Mouse (Mus musculus): ENCODE measurements around the gene Zfp758. TPM values are rescaled to one million over a fixed set of nuclear protein-coding genes. Genes with fewer than 3 reads are reported as not detected.
"Not testable (repeated sequence)": the region's sequence is repeated elsewhere in the genome, so short reads cannot be mapped to it uniquely, and the experiment has no call there.

The Zfp758 gene
- 10.9 and 17.3 TPM in 2 replicates for total RNA-seq (2015)
- 14.0 and 15.3 TPM in 2 replicates for total RNA-seq (2017)

DNA sequence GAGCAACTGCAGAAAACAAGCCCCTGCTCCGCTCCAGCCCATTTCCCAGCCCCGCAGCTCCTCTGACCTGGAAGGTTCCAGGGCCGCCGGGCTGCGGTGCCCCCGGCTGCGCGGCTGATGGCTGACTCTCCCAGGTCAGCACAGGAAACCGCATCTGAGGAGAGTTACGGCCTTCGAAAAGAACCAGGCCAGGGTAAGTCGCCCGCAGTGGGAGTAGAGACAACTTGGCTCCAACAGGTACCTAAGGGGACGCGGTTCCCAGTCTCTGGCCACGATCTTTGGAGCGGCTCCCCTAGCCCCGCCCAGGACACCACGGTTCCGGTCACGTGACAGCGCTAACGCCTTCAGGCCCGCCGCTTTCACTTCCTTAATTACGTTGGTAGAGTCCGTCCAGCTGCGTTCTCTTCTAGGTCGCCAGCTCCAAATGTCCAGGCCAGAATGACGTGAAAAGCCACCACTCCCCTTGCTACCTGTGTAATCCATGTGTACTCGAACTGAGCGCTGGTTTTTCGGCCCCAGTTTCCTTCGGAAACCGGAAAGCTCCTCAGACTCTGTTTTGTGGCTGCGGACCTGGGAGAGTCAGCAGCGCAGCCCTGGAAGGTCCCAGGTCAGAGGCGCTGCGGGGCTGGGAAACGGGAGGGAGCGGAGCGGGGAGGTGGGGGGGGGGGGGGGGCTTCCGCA, at the start of gene Zfp758, which contains the start of gene Zfp944:
Gene Zfp758, plus strand, starts transcription at position 353 of the 681 bp plus-strand sequence.
Gene Zfp944, minus strand, starts transcription at position 300 of the 681 bp plus-strand sequence.
- ATAC-seq (ENCODE audit: poor library complexity, severe bottlenecking) = peak; percentile 97

DNA sequence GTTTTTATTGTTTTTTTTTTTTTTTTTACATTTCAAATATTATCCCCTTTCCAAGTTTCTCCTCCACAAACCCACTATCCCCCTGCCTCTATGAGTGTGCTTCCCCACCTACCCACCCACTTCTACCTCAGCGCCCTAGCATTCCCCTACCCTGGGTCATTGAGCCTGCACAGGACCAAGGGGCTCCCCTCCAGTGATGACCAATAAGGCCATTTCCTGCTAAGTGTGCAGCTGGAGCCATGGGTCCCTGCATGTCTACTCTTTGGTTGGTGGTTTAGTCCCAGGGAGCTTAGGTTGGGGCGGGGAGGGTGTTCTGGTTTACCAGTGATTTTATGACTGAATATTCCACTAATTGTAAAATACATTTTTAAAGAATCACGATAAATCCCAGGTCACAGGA, 47.0 kb upstream of the Zfp758 start:
- ATAC-seq (ENCODE audit: poor library complexity, severe bottlenecking) = peak; percentile 38

DNA sequence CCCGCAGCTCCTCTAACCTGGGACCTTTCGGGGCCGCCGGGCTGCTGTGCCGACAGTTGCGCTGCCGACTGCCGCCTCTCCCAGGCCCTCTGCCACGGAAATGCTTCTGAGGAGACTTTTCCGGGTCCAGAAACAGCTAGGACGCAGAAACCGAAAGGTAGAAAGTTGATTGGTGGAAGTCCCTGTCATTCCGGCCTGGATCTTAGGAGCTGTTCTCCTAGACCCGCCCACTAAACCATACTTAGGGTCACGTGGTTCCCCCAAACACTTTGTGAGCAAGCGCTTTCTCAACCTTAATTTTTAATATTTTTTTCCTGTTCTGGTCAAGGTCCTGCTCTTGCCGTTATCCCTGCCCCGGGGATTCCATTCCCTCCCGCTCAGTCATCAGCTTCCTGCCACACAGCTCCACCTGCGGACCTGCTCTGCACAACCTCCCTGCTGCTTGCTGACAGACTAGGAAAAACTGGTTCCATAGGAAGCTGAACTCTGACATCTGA, 46.5 kb upstream of the Zfp758 start, which contains the start of gene CT030661.1:
Gene CT030661.1, minus strand, starts transcription at position 108 of the 497 bp plus-strand sequence.
- ATAC-seq (ENCODE audit: poor library complexity, severe bottlenecking) = peak; percentile 98

DNA sequence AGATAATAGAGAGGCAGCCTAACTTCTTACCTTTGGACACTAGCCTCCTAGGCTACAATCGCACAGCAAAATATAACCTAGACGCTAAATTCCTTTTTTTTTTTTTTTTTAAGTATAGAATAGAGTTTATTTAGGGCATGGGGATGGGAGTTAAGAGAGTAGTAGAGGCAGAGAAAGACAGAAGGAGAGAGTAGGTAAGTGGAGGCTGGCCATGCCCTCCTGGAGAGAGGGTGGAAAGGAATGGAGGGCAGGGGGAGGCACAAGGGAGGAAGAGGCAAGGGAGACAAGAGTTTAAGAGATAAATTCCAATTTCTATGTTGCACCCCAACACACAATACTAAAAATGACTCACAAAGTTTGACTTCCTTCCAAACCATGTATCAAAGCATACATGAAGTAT, 46.0 kb upstream of the Zfp758 start:
- not testable (repeated sequence) for ATAC-seq (ENCODE audit: poor library complexity, severe bottlenecking)

- ATAC-seq (ENCODE audit: poor library complexity, severe bottlenecking) = peak; percentile 97
Observed at GRCm38 (mm10) chr17:22352794-22353193, 8.5 kb upstream of the Zfp758 start.

GRCm38 (mm10) chr17:22360572-22360971, 681 bp upstream of the Zfp758 start:
- ATAC-seq (ENCODE audit: poor library complexity, severe bottlenecking) = peak; percentile 46

- ATAC-seq (ENCODE audit: poor library complexity, severe bottlenecking) = no peak
Observed at GRCm38 (mm10) chr17:22363895-22364294, 2.6 kb downstream of the Zfp758 start.

DNA sequence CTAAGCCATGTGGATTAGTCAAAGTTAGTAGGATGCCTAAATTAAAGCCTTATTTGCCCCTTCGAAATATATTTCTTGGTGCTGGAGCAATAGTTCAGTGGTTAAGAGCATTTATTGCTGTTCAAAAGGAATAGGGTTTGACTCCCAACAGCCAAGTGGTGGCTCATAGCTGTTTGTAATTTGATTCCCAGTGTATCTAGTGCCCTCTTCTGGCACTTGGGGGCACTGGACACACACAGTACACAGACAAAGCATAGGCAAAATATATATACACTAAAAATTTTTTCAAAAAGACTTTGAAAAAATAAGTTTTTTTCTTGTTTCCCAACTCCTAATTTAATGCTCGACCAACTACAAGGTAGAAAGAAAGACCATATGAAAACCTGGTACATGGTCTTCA, 49.5 kb downstream of the Zfp758 start:
- peak; percentile 97 for ATAC-seq (ENCODE audit: poor library complexity, severe bottlenecking)

GRCm38 (mm10) chr17:22417510-22417909, 56.3 kb downstream of the Zfp758 start:
- ATAC-seq (ENCODE audit: poor library complexity, severe bottlenecking) = peak; percentile 99

GRCm38 (mm10) chr17:22423952-22424617, 62.8 kb downstream of the Zfp758 start, which contains the start of gene Zfp946:
Zfp946 (plus strand) TSS chr17:22424222.
- peak; percentile 84 for ATAC-seq (ENCODE audit: poor library complexity, severe bottlenecking)

DNA sequence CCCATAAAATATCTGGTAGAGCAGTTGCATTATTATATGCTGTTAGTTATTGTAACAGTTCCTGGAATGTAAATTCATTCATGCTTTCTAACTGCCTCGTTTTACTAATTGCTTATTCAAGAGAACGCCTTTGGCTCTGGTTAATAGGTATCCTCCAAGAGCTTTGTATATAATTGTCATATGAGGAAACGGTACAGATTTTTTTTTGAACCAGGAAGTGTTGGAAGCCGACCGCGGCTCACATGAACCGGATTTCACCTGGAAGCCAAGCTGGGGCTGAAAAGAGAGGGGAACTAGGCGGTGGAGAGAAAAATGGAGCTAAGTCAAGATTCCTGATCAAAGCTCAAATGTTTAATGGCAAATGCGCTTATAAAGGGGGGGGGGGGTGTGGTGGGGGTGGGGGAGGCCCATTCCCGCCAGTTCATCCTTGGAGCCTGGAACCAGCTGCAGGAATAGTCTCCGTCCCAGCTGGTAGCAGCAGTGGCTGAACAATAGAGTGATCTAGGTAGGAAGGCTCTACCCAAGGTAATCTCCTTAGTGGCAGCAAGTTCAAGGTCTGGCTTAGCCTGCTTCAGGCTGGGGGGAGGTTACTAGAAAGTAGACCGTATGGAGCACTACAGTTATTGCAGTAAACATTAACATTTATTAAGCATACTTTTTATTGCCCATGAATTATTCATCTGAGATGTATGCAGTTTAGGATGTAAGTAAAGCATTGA, 63.5 kb downstream of the Zfp758 start:
- no peak for ATAC-seq (ENCODE audit: poor library complexity, severe bottlenecking)

Other genes with a start within 250 kb of the Zfp758 start
- gene Zfp947, start 195.3 kb upstream of the Zfp758 start, total RNA-seq (2015) = 3.7 and 6.3 TPM in 2 replicates
- gene Zfp947, start 195.3 kb upstream of the Zfp758 start, total RNA-seq (2017) = 3.0 and 4.7 TPM in 2 replicates
- gene Zfp994, start 135.8 kb upstream of the Zfp758 start, total RNA-seq (2015) = 7.6 and 8.4 TPM in 2 replicates
- 7.3 TPM in 2 replicates for gene Zfp994, start 135.8 kb upstream of the Zfp758 start, total RNA-seq (2017)
- gene CT030661.1, start 46.6 kb upstream of the Zfp758 start, total RNA-seq (2015) = 27.7 and 31.4 TPM in 2 replicates
- gene CT030661.1, start 46.6 kb upstream of the Zfp758 start, total RNA-seq (2017) = 16.5 and 21.7 TPM in 2 replicates
- gene Zfp944, start 53 bp upstream of the Zfp758 start, total RNA-seq (2015) = 21.0 and 22.0 TPM in 2 replicates
- gene Zfp944, start 53 bp upstream of the Zfp758 start, total RNA-seq (2017) = 12.2 and 13.0 TPM in 2 replicates
- 11.1 and 12.8 TPM in 2 replicates for gene Zfp946, start 62.8 kb downstream of the Zfp758 start, total RNA-seq (2015)
- gene Zfp946, start 62.8 kb downstream of the Zfp758 start, total RNA-seq (2017) = 7.9 and 9.8 TPM in 2 replicates
- not detected in 2 replicates for gene Vmn2r111, start 212.0 kb downstream of the Zfp758 start, total RNA-seq (2015)
- gene Vmn2r111, start 212.0 kb downstream of the Zfp758 start, total RNA-seq (2017) = not detected in 2 replicates
- not detected in 2 replicates for gene Vmn2r112, start 239.5 kb downstream of the Zfp758 start, total RNA-seq (2015)
- not detected in 2 replicates for gene Vmn2r112, start 239.5 kb downstream of the Zfp758 start, total RNA-seq (2017)

Data from megakaryocyte, adult 5-6 weeks (primary cell).